Mouse (Mus musculus) forebrain, embryonic 13.5 days (tissue): ENCODE measurements at regions not wholly inside any gene's neighbourhood (a gene's known extent, or its start where the extent isn't known, plus 50 kb on each side); places are given as distances from the start of the nearest gene placed in this dataset.

Experiments used
- ATAC-seq: fragments of 200-750 bp; cut with Nextera tagmentation; 2 replicates; pipeline ENCODE4 v1.8.0; 2017
- H3K27ac ChIP-seq: fragments of 300-500 bp; sonication (generic); 2 replicates; pipeline ENCODE4 v1.5.1; 2015; ENCODE audit warnings: inconsistent platforms, mild to moderate bottlenecking, moderate library complexity
- H3K27me3 ChIP-seq: fragments of 300-500 bp; sonication (generic); 2 replicates; pipeline ENCODE4 v1.6.1; 2015; ENCODE audit warnings: mild to moderate bottlenecking, inconsistent platforms
- H3K36me3 ChIP-seq: fragments of 300-500 bp; sonication (generic); 2 replicates; pipeline ENCODE4 v1.6.1; 2015; ENCODE audit warnings: mild to moderate bottlenecking, inconsistent platforms; ENCODE audit not compliant: poor library complexity, severe bottlenecking
- H3K4me1 ChIP-seq: fragments of 300-500 bp; sonication (generic); 2 replicates; pipeline ENCODE4 v1.6.1; 2015; ENCODE audit warnings: inconsistent platforms
- H3K4me2 ChIP-seq: fragments of 300-500 bp; sonication (generic); 2 replicates; pipeline ENCODE4 v1.6.1; 2015; ENCODE audit warnings: inconsistent platforms, mild to moderate bottlenecking, moderate library complexity
- H3K4me3 ChIP-seq: fragments of 300-500 bp; sonication (generic); 2 replicates; pipeline ENCODE4 v1.5.1; 2015; ENCODE audit warnings: mild to moderate bottlenecking, inconsistent platforms
- H3K9ac ChIP-seq: fragments of 300-500 bp; sonication (generic); 2 replicates; pipeline ENCODE4 v1.6.1; 2015; ENCODE audit warnings: mild to moderate bottlenecking, inconsistent platforms
- H3K9me3 ChIP-seq: fragments of 300-500 bp; sonication (generic); replicated peaks from 2 replicates; pipeline ENCODE4 v1.6.1; 2016; ENCODE audit warnings: inconsistent platforms
- WGBS: fragments of 180-500 bp; shearing (Covaris S2); methylation state at CpG from one replicate; pipeline ENCODE4 v1.1.7; 2015; 5-methylcytosine and 5-hydroxymethylcytosine counted together

- no peaks in the 10 kb centered on the region for H3K36me3 ChIP-seq
- H3K27me3 ChIP-seq = no peaks in the 10 kb centered on the region
- H3K9me3 ChIP-seq = peaks cover 6% of the 10 kb centered on the region; the same call in 1 of the 2 replicates
- H3K4me2 ChIP-seq = no peak overlapping the region
- no peak overlapping the region for H3K27ac ChIP-seq
- H3K9ac ChIP-seq = no peak overlapping the region
- H3K4me1 ChIP-seq = no peaks in the 10 kb centered on the region
- H3K4me3 ChIP-seq = no peak overlapping the region
- WGBS = 87% methylated on average over 9 of the region's 9 CpGs
- ATAC-seq = no peak
Measured at GRCm38 (mm10) chr4:153890130-153890529, 66.9 kb upstream of the A430005L14Rik start.

GRCm38 (mm10) chr4:153899721-153900120, 57.3 kb upstream of the A430005L14Rik start:
- Histone ChIP-seq H3K27ac (no peak overlapping the region), H3K27me3 (no peaks in the 10 kb centered on the region; the same call in 1 of the 2 replicates), H3K4me3 (no peak overlapping the region), H3K4me2 (no peak overlapping the region), H3K9ac (no peak overlapping the region), H3K36me3 (no peaks in the 10 kb centered on the region), H3K4me1 (no peaks in the 10 kb centered on the region), H3K9me3 (0 out of 2 replicates have a peak, but pooled peaks cover 4% of the 10 kb centered on the region)
- no peak for ATAC-seq
- WGBS = 81% methylated on average over 7 of the region's 7 CpGs

GRCm38 (mm10) chr4:153905076-153905475, 52.0 kb upstream of the A430005L14Rik start:
- 76% methylated on average over 9 of the region's 9 CpGs for WGBS
- Histone ChIP-seq H3K9ac (no peak overlapping the region), H3K36me3 (no peaks in the 10 kb centered on the region), H3K9me3 (0 out of 2 replicates have a peak, but pooled peaks cover 4% of the 10 kb centered on the region), H3K27me3 (no peaks in the 10 kb centered on the region; the same call in none of the 2 replicates), H3K4me1 (no peaks in the 10 kb centered on the region), H3K4me3 (no peak overlapping the region), H3K4me2 (no peak overlapping the region), H3K27ac (no peak overlapping the region)
- no peak for ATAC-seq

- H3K4me1 ChIP-seq = no peaks in the 10 kb centered on the region
- H3K4me2 ChIP-seq = no peak overlapping the region
- 49% methylated on average over 7 of the region's 7 CpGs for WGBS
- no peaks in the 10 kb centered on the region; the same call in none of the 2 replicates for H3K27me3 ChIP-seq
- no peak overlapping the region for H3K4me3 ChIP-seq
- ATAC-seq = no peak
- H3K9ac ChIP-seq = no peak overlapping the region
- H3K36me3 ChIP-seq = no peaks in the 10 kb centered on the region
- no peak overlapping the region for H3K27ac ChIP-seq
- 0 out of 2 replicates have a peak, but pooled peaks cover 4% of the 10 kb centered on the region for H3K9me3 ChIP-seq
Measured at GRCm38 (mm10) chr4:153905511-153905910, 51.5 kb upstream of the A430005L14Rik start.
